Mouse (Mus musculus) C2C12 (cell line): ENCODE measurements around the gene Chac1. TPM values are rescaled to one million over a fixed set of nuclear protein-coding genes. Genes with fewer than 3 reads are reported as not detected.

Source experiments
- H3K27me3 ChIP-seq: one replicate; pipeline ENCODE4 v1.6.1; 2011; ENCODE audit not compliant: control insufficient read depth, insufficient read depth, insufficient read length
- H3K36me3 ChIP-seq: one replicate; pipeline ENCODE4 v1.6.1; 2011; ENCODE audit not compliant: control insufficient read depth, insufficient read depth
- H3K4me3 ChIP-seq: one replicate; pipeline ENCODE4 v1.5.1; 2011; ENCODE audit warnings: mild to moderate bottlenecking, control low read depth; ENCODE audit not compliant: poor library complexity, insufficient read depth, severe bottlenecking
- H3K79me2 ChIP-seq: one replicate; pipeline ENCODE4 v1.6.1; 2011; ENCODE audit not compliant: control insufficient read depth, insufficient read depth
- H3K79me3 ChIP-seq: one replicate; pipeline ENCODE4 v1.6.1; 2011; ENCODE audit warnings: low read depth, control low read depth
- H3ac ChIP-seq: one replicate; pipeline ENCODE3; 2011; ENCODE audit warnings: low read depth; ENCODE audit not compliant: control insufficient read depth, insufficient read length
- CEBPB ChIP-seq: IDR thresholded peaks from one replicate; pipeline ENCODE4 v1.6.1; 2011; ENCODE audit warnings: low read depth, mild to moderate bottlenecking, control low read depth, moderate library complexity
- CTCF ChIP-seq: IDR thresholded peaks from one replicate; pipeline ENCODE4 v1.5.1; 2011; ENCODE audit not compliant: control insufficient read depth, insufficient read depth, insufficient read length
- FOSL1 ChIP-seq: IDR thresholded peaks from one replicate; pipeline ENCODE4 v1.8.0; 2011; ENCODE audit warnings: mild to moderate bottlenecking, low read length; ENCODE audit not compliant: poor library complexity, insufficient read depth, severe bottlenecking
- MAX ChIP-seq: IDR thresholded peaks from one replicate; pipeline ENCODE4 v1.6.1; 2011; ENCODE audit warnings: mild to moderate bottlenecking, control low read depth
- MYOD1 ChIP-seq: IDR thresholded peaks from one replicate; pipeline ENCODE4 v1.6.1; 2011; ENCODE audit warnings: low read depth; ENCODE audit not compliant: control insufficient read depth, insufficient read length
- MYOG ChIP-seq: IDR thresholded peaks from one replicate; pipeline ENCODE4 v1.6.1; 2011; ENCODE audit not compliant: control insufficient read depth, insufficient read length; ENCODE audit errors: extremely low read depth
- USF1 ChIP-seq: IDR thresholded peaks from one replicate; pipeline ENCODE4 v1.6.1; 2011; ENCODE audit warnings: low read depth, mild to moderate bottlenecking, control low read depth, moderate library complexity
- polyA plus RNA-seq: library from polyadenylated mRNA; unstranded; fragments of >200 nt; fragmentation: generic; extraction: Trizol; gene quantifications from one replicate; pipeline ENCODE4 v1.2.1, GENCODE M21; 2012; ENCODE audit warnings: missing spikeins

Gene Chac1
- polyA plus RNA-seq, 1 experiment, result 60.7 TPM

DNA sequence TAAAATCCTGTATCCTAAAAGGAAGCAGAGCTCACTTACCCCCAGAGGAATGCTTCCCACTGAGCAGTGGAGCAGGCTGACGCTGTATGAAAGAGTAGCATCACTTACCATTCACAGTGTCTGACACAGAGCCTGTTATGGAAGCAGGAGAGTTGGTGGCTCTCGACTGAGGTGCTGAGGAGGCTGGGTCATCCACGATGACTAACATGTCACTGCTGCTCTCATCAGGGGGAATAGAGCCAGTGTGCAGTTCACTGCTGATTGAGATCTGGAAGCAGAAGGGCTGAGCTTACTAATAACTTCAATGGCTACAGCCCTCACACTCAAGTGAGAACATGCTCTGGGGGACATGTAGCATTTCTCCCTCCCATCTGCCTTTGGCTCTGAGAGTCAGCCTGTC, 28.4 kb downstream of the Chac1 start:
- Histone ChIP-seq H3K79me3 (no peaks in the 10 kb centered on the region), H3K79me2 (no peaks in the 10 kb centered on the region), H3K36me3 (peaks cover 86% of the 10 kb centered on the region), H3ac (no peak overlapping the region), H3K4me3 (no peak overlapping the region), H3K27me3 (no peaks in the 10 kb centered on the region)
- TF ChIP-seq MAX, result no peak

DNA sequence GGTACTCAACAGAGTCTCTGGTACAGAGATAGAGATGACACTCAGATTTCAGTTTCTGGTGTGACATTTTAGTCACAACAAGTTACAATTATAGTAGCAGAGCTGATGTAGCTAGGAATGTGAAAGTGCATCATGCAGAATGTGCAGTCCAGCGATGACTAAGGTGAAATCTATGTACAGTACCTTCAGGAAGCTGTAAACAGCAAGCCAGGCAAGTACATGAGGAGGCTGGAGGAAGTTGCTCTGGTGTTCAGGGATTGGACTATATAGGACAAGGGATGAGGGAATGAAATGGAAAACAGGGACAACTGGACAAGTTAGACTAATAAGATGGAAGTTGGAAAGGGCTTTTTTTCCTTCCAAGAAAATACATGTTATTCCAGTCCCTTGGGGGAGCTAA, 37.2 kb downstream of the Chac1 start:
- H3ac ChIP-seq, result no peak overlapping the region
- H3K79me3 ChIP-seq, result no peaks in the 10 kb centered on the region
- TF ChIP-seq USF1, result no peak
- TF ChIP-seq CTCF, result no peak
- TF ChIP-seq FOSL1, result no peak
- no peak for TF ChIP-seq MAX
- no peak for TF ChIP-seq CEBPB
- TF ChIP-seq MYOG, result no peak
- no peak for TF ChIP-seq MYOD1
- H3K4me3 ChIP-seq, result no peak overlapping the region
- no peaks in the 10 kb centered on the region for H3K27me3 ChIP-seq
- H3K79me2 ChIP-seq, result no peaks in the 10 kb centered on the region
- H3K36me3 ChIP-seq, result peaks cover 72% of the 10 kb centered on the region

DNA sequence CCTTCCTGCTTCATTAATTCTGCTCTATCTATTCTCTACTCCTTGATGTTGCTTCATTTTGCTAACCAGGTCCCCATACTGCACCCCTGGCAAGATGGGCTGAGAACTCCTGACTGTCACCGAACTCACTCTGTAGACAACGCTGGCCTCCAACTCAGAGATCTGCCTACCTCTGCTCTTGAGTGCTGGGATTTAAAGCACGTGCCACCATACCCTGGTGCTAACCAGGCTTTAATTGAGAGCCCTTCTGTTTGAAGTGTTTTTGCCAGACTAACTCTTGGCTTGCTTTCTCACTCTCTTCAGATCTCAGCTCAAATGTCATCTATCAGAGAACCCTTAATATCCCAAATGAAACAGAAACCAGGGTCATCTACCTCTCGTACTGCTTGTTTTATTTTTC, 39.0 kb downstream of the Chac1 start:
- H3K36me3 ChIP-seq, result peaks cover 86% of the 10 kb centered on the region
- H3K79me3 ChIP-seq, result no peaks in the 10 kb centered on the region
- H3ac ChIP-seq, result no peak overlapping the region
- no peak for TF ChIP-seq MAX
- TF ChIP-seq USF1, result no peak
- no peak for TF ChIP-seq CTCF
- TF ChIP-seq CEBPB, result no peak
- TF ChIP-seq FOSL1, result no peak
- no peak for TF ChIP-seq MYOD1
- H3K79me2 ChIP-seq, result no peaks in the 10 kb centered on the region
- H3K4me3 ChIP-seq, result no peak overlapping the region
- H3K27me3 ChIP-seq, result no peaks in the 10 kb centered on the region

DNA sequence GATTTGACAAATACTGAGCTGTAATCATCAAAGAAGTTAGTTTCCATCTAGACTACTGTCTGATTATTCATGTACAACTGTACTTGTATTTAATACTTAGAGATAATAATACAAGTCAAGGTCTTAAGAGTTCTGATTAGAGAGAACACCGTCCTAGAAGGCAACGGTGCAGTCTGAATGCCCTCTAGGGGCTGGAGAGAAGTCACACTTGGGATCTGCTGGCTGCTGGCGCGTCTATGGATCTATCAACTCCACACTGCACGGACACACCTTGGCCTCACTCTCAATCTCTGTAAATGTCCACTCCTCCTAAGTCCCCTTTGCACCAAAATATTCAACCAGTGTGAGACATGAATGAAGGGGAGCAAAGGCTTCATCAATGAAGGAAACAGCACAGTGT, 47.2 kb downstream of the Chac1 start:
- Histone ChIP-seq H3K4me3 (no peak overlapping the region), H3K27me3 (no peaks in the 10 kb centered on the region), H3ac (no peak overlapping the region), H3K79me3 (no peaks in the 10 kb centered on the region), H3K79me2 (no peaks in the 10 kb centered on the region), H3K36me3 (peaks cover 73% of the 10 kb centered on the region)
- TF ChIP-seq FOSL1 (no peak), USF1 (no peak), MAX (no peak), CEBPB (no peak), CTCF (no peak), MYOG (no peak), MYOD1 (no peak)

DNA sequence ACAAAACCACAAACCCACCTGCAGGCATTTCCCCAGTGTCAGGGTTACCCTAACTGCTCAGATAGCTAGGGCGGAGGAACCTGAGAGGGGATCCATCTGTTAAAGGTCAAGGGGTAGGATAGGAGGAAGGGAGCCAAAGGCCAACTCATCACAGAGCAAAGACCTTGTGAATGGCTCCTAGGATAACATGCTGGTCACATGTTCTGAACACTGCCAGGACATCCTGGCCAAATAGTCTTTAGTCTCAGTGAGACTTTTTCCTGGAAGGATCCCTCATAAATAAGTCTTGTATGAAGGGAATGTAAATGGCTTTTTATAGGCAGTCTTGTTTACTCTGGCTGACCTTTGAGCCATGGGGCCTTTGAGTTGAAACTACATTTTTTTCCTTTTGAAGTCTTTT, 47.6 kb downstream of the Chac1 start:
- no peak for TF ChIP-seq MYOG
- no peak for TF ChIP-seq CTCF
- TF ChIP-seq CEBPB, result no peak
- TF ChIP-seq MYOD1, result no peak
- TF ChIP-seq FOSL1, result no peak
- TF ChIP-seq USF1, result no peak
- TF ChIP-seq MAX, result no peak
- Histone ChIP-seq H3K4me3 (no peak overlapping the region), H3K79me3 (no peaks in the 10 kb centered on the region), H3K27me3 (no peaks in the 10 kb centered on the region), H3ac (no peak overlapping the region), H3K79me2 (no peaks in the 10 kb centered on the region), H3K36me3 (peaks cover 73% of the 10 kb centered on the region)

DNA sequence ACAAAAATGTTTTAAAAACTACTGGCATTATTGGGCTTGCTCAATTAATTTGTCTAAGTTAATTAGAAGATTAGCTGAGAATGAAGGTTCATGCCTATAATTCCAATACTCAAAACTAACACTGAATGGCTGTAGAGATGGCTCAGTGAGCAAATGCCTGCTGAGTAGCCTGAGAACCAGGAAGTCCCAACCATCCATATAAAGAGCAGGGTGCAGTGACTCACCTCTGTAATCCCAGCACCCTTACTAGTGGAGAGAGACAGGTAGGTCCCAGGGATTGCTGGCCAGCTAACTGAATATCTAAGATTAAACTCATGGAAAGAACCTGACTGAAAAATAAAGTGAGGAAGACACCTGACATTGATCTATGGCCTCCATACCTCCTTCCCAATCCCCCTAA, 48.3 kb downstream of the Chac1 start:
- Histone ChIP-seq H3K36me3 (peaks cover 70% of the 10 kb centered on the region), H3K27me3 (no peaks in the 10 kb centered on the region), H3K4me3 (no peak overlapping the region), H3K79me2 (no peaks in the 10 kb centered on the region), H3ac (no peak overlapping the region), H3K79me3 (no peaks in the 10 kb centered on the region)
- TF ChIP-seq MYOG (no peak), CEBPB (no peak), USF1 (no peak), MAX (no peak), FOSL1 (no peak), CTCF (no peak), MYOD1 (no peak)

Other genes starting within 250 kb of the Chac1 start
- 28.6 TPM for gene Rad51, start 238.4 kb upstream of the Chac1 start, polyA plus RNA-seq
- gene Rmdn3, start 194.2 kb upstream of the Chac1 start, polyA plus RNA-seq, result 21.8 TPM
- gene Gchfr, start 183.5 kb upstream of the Chac1 start, polyA plus RNA-seq, result 80.5 TPM
- 1.5 TPM for gene Gm14137, start 176.7 kb upstream of the Chac1 start, polyA plus RNA-seq
- gene Zfyve19, start 142.6 kb upstream of the Chac1 start, polyA plus RNA-seq, result 27.1 TPM
- 12.3 TPM for gene Dnajc17, start 142.4 kb upstream of the Chac1 start, polyA plus RNA-seq
- 0.12 TPM for gene Ppp1r14d, start 121.3 kb upstream of the Chac1 start, polyA plus RNA-seq
- 0.82 TPM for gene Spint1, start 113.9 kb upstream of the Chac1 start, polyA plus RNA-seq
- 0.55 TPM for gene Rhov, start 80.0 kb upstream of the Chac1 start, polyA plus RNA-seq
- gene Vps18, start 62.5 kb upstream of the Chac1 start, polyA plus RNA-seq, result 14.9 TPM
- gene Dll4, start 25.4 kb upstream of the Chac1 start, polyA plus RNA-seq, result not detected
- 5.7 TPM for gene Ino80, start 126.5 kb downstream of the Chac1 start, polyA plus RNA-seq
- gene Exd1, start 196.4 kb downstream of the Chac1 start, polyA plus RNA-seq, result 0.05 TPM
- 51.9 TPM for gene Chp1, start 196.5 kb downstream of the Chac1 start, polyA plus RNA-seq